Mouse (Mus musculus) olfactory bulb, adult 2 months (tissue): ENCODE measurements around the gene Bcl2l14.

Experiments
- CTCF ChIP-seq: fragments of 200-500 bp; IDR thresholded peaks from 2 replicates; pipeline ENCODE4 v1.5.1; 2012; ENCODE audit warnings: low read depth, mild to moderate bottlenecking, low read length, moderate library complexity; ENCODE audit not compliant: insufficient read depth
- POLR2A ChIP-seq: fragments of 200-500 bp; IDR thresholded peaks from 2 replicates; pipeline ENCODE4 v1.6.1; 2012; ENCODE audit warnings: mild to moderate bottlenecking, low read depth, low read length, moderate library complexity; ENCODE audit not compliant: insufficient read depth

DNA sequence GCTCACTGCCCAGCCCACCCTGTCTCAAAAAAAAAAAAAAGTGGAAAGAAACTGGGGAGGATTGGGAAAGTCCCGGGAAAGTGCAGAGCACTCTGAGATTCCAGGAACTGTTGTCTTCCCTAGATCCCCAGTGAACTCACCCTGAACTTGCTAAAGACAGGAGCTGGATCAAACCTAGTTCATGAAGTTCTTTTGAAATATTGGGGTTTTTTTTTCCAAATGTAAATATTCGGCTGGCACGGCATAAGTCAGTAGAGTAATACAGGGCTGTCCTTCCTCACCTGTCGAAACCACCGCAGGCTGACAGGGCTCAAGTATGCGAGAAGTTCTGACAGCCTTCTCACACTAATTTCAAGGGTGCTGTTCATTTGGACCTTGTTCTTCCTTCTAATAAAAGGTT is 38.5 kb upstream of the Bcl2l14 start:
- no peak for TF ChIP-seq CTCF
- TF ChIP-seq POLR2A = no peak
